Mouse (Mus musculus): ENCODE measurements around the gene Wsb2. TPM values are rescaled to one million over a fixed set of nuclear protein-coding genes. Genes with fewer than 3 reads are reported as not detected.
A peak's percentile ranks its signal among the peaks of the same experiment; 100 is the strongest.

Gene Wsb2
- polyA plus RNA-seq, 1 experiment from 2014 or later = 86.8 TPM

DNA sequence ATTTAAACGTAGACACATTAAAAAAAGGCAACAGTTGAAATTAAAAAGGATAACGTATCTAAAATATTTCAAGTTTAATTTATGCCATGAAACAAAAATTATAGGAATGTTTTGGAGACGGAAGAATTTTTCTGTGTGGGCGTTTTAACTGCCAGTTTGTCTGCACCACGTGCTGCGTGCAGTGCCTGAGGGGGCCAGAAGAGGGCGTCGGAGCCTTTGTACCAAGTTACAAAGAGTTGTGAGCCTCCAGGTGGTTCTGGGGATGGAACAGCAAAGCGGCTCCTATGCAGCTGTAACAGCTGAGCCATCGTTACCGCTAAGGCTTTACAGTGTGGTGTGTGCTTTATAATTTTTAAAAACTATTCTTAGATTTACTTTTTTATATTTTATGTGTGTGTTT is 1.6 kb downstream of the Wsb2 start:
- no peak overlapping the region for H3K27ac ChIP-seq
- H3K4me1 ChIP-seq (replicated peaks) = peaks cover 66% of the 10 kb centered on the region
- H3K27me3 ChIP-seq (ENCODE audit: insufficient read depth, poor library complexity, severe bottlenecking) = peaks cover 16% of the 10 kb centered on the region
- H3K36me3 ChIP-seq = peaks cover 6% of the 10 kb centered on the region
- 36% methylated on average over 11 of the region's 11 CpGs for WGBS
- no peaks in the 10 kb centered on the region for H3K9me3 ChIP-seq
- peak; percentile 63 for DNase-seq (ENCODE audit: low spot score)
- peak overlapping the region; percentile 97; the same call in 1 of the 2 replicates for H3K4me3 ChIP-seq

DNA sequence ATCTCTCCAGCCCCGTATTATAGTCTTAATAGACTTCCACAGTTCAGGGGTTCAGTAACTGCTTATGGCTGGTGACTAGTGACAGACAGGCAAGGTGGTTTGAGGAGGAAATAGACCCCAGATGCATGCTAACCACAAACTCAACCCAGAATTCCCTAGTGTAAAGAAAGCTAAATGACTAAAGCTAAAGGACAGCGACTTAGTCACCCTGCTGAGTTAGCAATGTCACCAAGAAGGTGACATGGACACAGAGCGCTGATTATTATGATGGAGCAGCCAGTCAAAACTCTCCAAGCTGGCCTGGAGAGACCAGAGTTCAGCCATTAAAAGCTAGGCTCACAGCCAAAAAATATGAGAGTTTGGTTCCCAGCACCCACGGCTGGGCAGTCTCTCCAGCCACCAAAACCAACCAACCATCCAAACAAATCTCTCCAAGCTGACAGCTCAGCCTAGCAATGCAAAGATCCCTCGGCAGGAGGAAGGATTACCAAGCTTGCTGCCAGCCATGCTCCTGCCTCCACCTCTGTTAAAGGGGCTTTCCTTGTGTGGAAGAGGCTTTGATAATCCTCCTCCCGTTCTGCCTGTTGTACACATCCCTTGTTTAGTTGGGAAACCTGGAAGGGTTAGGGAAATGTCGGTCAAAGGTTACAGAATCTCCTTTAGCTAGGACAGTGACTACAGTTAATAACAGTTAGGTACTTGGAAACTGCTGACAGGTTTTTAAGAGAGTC is 2.6 kb downstream of the Wsb2 start:
- Histone ChIP-seq H3K9me3 (no peaks in the 10 kb centered on the region), H3K27ac (no peak overlapping the region), H3K36me3 (peaks cover 15% of the 10 kb centered on the region), H3K4me1 (replicated peaks) (peaks cover 66% of the 10 kb centered on the region), H3K4me3 (no peak overlapping the region), H3K27me3 (ENCODE audit: insufficient read depth, poor library complexity, severe bottlenecking) (peaks cover 11% of the 10 kb centered on the region)
- no peak for DNase-seq (ENCODE audit: low spot score)
- WGBS = 49% methylated on average over 7 of the region's 7 CpGs

DNA sequence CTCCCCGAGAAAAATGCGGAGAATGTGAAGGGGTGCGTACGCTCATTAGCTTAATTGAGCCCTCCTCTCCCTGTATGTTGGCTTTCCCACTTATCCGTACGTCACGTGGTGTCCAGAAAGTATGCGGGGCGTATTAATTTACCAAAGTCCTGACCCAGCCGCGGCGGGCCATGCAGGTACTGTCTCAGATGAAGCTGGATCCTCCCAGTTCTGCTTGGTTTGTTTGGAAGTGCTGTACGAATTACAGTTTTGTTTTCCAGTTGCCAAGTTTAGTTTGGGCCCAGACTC is 3.1 kb downstream of the Wsb2 start:
- 65% methylated on average over 13 of the region's 13 CpGs for WGBS
- no peak overlapping the region for H3K27ac ChIP-seq
- H3K36me3 ChIP-seq = peaks cover 20% of the 10 kb centered on the region
- H3K27me3 ChIP-seq (ENCODE audit: insufficient read depth, poor library complexity, severe bottlenecking) = peaks cover 6% of the 10 kb centered on the region
- H3K4me3 ChIP-seq = no peak overlapping the region
- no peaks in the 10 kb centered on the region for H3K9me3 ChIP-seq
- H3K4me1 ChIP-seq (replicated peaks) = peaks cover 65% of the 10 kb centered on the region
- DNase-seq (ENCODE audit: low spot score) = no peak

DNA sequence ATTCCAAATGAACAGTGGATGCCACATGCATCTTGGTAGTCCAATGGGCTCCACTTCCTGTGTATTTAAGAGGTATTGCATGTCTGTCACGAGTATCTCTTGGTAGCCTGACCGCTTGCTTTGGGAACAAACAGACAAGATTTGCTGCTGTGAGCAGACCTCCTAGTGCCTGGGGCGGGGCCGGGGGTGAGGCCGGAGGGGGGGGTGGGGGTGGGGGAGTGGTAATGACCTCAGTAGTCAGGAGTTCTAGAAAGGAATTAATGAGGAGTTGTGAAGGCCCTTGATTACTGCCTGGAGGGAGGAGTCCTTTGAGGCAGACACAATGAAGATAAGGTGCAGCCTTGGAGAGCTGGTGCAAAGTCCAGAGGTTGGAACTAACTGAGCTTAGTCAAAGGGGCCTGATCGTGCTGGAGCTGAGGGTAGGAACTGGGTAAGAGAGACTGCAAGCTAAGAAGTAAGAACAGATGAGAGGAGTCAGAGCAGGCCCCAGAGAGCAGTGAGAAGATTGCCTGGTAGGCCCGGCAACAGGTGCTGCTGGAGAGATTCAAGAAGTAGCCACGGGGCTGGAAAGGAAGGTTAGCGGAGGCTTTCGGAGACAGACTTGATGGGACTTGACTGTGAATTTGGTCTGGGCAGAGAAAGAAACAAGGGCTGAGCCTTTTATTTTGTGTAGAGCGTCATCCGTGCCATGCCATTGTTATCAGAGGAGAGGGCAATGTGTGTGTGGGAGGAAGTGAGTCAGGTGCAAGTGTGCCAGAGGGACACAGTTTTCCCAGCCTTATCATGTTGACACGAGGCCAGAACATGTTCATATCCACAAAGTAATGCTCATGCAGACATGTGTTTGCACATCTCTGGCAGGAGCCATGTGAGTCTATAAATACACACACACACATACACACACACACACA is 3.8 kb downstream of the Wsb2 start:
- peak overlapping the region; percentile 6; the same call in 1 of the 2 replicates for H3K4me3 ChIP-seq
- H3K36me3 ChIP-seq = peaks cover 27% of the 10 kb centered on the region
- 50% methylated on average over 13 of the region's 13 CpGs for WGBS
- no peak for DNase-seq (ENCODE audit: low spot score)
- 0 out of 2 replicates have a peak overlapping the region, but pooled peaks have one; percentile 43 for H3K27ac ChIP-seq
- peaks cover 58% of the 10 kb centered on the region for H3K4me1 ChIP-seq (replicated peaks)
- no peaks in the 10 kb centered on the region for H3K27me3 ChIP-seq (ENCODE audit: insufficient read depth, poor library complexity, severe bottlenecking)
- no peaks in the 10 kb centered on the region for H3K9me3 ChIP-seq

DNA sequence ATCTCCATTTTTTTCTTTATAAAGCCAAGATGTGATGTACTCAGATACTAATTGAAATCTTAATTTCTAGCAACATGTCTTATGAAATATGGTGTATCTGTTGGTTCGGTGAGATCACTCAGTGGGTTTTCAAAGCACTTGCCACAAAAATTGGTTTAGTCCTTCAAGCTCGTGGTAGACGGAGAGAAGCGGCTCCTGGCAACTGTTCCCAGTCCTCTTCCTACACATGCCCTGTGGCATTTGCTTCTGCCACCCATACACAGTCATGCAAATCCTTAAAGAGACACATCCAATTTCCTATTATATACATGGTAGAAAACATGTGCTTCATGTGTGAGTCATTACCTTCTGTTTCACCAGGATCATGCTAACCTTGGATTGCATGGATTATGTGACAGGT is 4.5 kb downstream of the Wsb2 start:
- 91% methylated on average over 4 of the region's 4 CpGs for WGBS
- peaks cover 33% of the 10 kb centered on the region for H3K36me3 ChIP-seq
- H3K9me3 ChIP-seq = no peaks in the 10 kb centered on the region
- no peak for DNase-seq (ENCODE audit: low spot score)
- peaks cover 50% of the 10 kb centered on the region for H3K4me1 ChIP-seq (replicated peaks)
- H3K4me3 ChIP-seq = no peak overlapping the region
- H3K27ac ChIP-seq = no peak overlapping the region
- H3K27me3 ChIP-seq (ENCODE audit: insufficient read depth, poor library complexity, severe bottlenecking) = no peaks in the 10 kb centered on the region

DNA sequence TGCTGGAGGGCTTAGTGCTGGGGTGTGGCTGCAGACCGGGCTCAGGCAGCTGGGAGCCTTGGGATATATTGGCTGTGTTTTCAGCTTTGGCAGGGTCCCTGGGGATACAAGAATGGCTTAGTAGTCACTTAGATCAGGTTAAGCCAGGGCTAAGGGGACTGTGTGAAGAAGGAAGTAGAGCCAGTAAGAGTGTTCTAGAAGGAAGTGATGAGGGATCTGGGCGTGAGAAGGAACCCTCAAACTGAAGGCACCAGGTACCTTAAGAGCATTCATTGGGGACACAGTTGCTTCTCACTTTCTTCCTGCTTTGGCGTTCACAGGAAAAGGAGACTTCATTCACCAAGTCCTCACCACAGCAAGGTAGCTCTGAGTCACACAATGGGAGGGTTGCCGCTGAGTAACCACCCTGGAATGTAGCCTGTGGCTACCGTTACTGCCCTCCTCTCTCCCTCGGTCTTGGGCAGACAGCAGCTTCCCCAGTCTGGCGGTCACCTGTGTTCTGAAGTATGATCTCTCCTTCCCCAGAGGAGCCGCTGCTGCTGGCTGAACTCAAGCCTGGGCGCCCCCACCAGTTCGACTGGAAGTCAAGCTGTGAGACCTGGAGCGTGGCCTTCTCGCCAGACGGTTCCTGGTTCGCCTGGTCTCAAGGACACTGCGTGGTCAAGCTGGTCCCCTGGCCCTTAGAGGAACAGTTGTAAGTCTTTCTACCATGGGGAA is 6.1 kb downstream of the Wsb2 start:
- Histone ChIP-seq H3K27me3 (ENCODE audit: insufficient read depth, poor library complexity, severe bottlenecking) (no peaks in the 10 kb centered on the region), H3K4me1 (replicated peaks) (peaks cover 49% of the 10 kb centered on the region), H3K9me3 (no peaks in the 10 kb centered on the region), H3K36me3 (peaks cover 48% of the 10 kb centered on the region), H3K27ac (no peak overlapping the region), H3K4me3 (no peak overlapping the region)
- DNase-seq (ENCODE audit: low spot score) = no peak
- 55% methylated on average over 15 of the region's 15 CpGs for WGBS

DNA sequence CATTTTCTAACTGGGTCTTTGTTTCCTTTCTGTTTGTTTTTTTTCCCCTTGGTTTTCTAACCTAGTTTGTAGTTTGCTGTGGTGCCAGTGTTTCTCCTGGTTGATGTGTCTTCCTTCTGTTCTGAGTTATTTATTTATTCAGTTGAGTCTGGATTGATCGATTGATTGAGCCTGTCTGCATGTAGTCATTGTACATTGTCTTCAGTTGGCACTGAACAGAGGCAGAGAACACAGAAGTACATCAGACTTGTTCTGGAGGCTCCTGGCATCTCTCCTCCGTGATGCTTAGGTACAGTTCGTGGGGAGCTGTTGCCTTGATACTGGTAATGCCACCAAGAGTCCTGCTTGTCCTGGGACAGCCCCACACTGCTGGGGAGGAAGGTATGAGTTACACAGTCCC is 7.7 kb downstream of the Wsb2 start:
- Histone ChIP-seq H3K27me3 (ENCODE audit: insufficient read depth, poor library complexity, severe bottlenecking) (no peaks in the 10 kb centered on the region), H3K9me3 (no peaks in the 10 kb centered on the region), H3K4me3 (no peak overlapping the region), H3K36me3 (peaks cover 64% of the 10 kb centered on the region), H3K27ac (no peak overlapping the region), H3K4me1 (replicated peaks) (peaks cover 34% of the 10 kb centered on the region)
- no peak for DNase-seq (ENCODE audit: low spot score)
- WGBS = 85% methylated on average over 3 of the region's 3 CpGs

DNA sequence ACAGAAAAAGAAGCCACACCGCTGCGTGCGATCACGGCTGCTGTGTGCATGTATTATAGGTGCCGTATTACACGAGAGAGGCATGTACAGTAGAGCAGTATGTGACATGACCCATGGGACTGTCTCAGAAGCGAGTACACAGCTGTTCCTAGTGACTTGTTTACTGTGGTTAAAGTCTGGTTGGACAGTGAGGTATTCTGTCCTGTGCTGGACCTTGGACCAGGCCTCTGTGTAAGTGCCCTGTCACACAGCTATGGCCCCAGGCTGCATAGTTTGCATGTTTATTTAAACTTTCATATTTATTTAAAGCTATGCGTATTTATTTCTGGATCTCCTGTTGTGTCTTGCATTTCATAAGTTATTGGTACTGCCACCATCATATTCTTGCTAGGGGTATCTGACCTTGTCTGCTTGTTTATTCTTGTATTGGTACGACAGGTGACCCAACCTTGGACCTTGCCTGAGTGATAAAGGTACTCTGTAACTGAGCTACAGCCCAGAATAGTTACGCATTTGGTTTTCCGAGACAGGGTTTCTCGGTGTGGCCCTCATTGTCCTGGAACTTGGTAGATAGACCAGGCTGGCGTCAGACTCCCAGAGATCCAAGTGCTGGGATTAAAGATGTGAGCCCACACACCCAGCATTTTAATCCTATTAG is 8.9 kb downstream of the Wsb2 start:
- Histone ChIP-seq H3K4me3 (no peak overlapping the region), H3K27ac (no peak overlapping the region), H3K27me3 (ENCODE audit: insufficient read depth, poor library complexity, severe bottlenecking) (no peaks in the 10 kb centered on the region), H3K36me3 (peaks cover 76% of the 10 kb centered on the region), H3K9me3 (no peaks in the 10 kb centered on the region), H3K4me1 (replicated peaks) (peaks cover 22% of the 10 kb centered on the region)
- WGBS = 93% methylated on average over 13 of the region's 13 CpGs
- DNase-seq (ENCODE audit: low spot score) = no peak

DNA sequence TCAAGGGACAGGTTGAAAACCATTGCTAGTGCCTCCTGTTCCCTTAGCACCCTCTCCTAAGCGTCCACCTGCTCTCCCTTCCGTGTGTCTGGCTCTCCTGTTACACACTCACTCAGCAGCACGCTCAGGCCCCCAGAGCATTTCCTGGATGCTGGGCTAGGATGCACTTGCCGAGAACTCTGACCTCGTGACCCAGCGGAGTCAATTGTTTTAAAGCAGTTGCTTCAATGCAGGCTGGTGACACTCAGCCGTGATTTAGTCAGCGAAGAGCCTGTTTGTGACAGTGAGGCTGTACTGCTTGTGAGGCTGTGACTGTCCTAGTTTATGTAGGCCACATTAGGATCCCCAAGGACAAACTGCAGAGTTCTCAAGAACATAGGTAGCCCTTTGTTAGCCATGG is 10.1 kb downstream of the Wsb2 start:
- Histone ChIP-seq H3K27ac (no peak overlapping the region), H3K36me3 (peaks cover 88% of the 10 kb centered on the region), H3K27me3 (ENCODE audit: insufficient read depth, poor library complexity, severe bottlenecking) (no peaks in the 10 kb centered on the region), H3K4me3 (no peak overlapping the region), H3K9me3 (no peaks in the 10 kb centered on the region), H3K4me1 (replicated peaks) (peaks cover 18% of the 10 kb centered on the region)
- WGBS = 54% methylated on average over 8 of the region's 8 CpGs
- no peak for DNase-seq (ENCODE audit: low spot score)

DNA sequence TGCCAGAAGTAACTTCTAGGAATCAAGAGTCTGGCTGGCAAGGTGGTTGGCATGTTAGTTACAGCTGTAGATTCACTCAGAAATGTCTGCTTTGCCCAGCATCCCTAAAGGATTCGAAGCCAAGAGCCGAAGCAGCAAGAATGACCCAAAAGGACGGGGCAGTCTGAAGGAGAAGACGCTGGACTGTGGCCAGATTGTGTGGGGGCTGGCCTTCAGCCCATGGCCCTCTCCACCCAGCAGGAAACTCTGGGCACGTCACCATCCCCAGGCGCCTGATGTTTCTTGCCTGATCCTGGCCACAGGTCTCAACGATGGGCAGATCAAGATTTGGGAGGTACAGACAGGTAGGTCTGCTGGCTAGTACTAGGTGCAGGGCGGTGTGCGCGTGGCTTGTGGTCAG is 13.5 kb downstream of the Wsb2 start:
- H3K9me3 ChIP-seq = no peaks in the 10 kb centered on the region
- peaks cover 98% of the 10 kb centered on the region for H3K36me3 ChIP-seq
- H3K27me3 ChIP-seq (ENCODE audit: insufficient read depth, poor library complexity, severe bottlenecking) = no peaks in the 10 kb centered on the region
- peaks cover 11% of the 10 kb centered on the region for H3K4me1 ChIP-seq (replicated peaks)
- H3K4me3 ChIP-seq = no peak overlapping the region
- 94% methylated on average over 10 of the region's 10 CpGs for WGBS
- DNase-seq (ENCODE audit: low spot score) = no peak
- H3K27ac ChIP-seq = no peak overlapping the region

DNA sequence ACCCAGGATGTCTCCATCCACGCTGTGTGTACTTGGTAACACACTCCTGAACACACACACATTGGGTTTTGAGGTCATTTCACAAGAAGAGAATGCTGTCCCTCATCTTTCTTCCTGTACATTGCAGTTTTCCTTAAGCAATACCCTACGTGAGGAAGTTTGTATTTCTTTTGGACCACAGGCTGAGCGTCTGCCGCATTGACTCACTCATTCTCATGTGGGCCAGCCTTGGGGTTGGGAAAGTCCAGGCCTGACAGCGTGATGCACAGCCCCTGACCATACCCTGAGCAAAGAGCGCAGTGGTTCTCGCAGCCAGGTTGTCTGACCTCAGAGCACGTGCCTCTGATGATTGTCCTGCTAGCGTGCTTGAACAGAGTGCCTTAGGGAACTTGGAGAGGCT is 16.3 kb downstream of the Wsb2 start:
- H3K4me1 ChIP-seq (replicated peaks) = no peaks in the 10 kb centered on the region
- no peaks in the 10 kb centered on the region for H3K9me3 ChIP-seq
- no peaks in the 10 kb centered on the region for H3K27me3 ChIP-seq (ENCODE audit: insufficient read depth, poor library complexity, severe bottlenecking)
- H3K36me3 ChIP-seq = peaks cover 100% of the 10 kb centered on the region
- 90% methylated on average over 9 of the region's 9 CpGs for WGBS
- no peak overlapping the region for H3K27ac ChIP-seq
- no peak for DNase-seq (ENCODE audit: low spot score)
- H3K4me3 ChIP-seq = no peak overlapping the region

DNA sequence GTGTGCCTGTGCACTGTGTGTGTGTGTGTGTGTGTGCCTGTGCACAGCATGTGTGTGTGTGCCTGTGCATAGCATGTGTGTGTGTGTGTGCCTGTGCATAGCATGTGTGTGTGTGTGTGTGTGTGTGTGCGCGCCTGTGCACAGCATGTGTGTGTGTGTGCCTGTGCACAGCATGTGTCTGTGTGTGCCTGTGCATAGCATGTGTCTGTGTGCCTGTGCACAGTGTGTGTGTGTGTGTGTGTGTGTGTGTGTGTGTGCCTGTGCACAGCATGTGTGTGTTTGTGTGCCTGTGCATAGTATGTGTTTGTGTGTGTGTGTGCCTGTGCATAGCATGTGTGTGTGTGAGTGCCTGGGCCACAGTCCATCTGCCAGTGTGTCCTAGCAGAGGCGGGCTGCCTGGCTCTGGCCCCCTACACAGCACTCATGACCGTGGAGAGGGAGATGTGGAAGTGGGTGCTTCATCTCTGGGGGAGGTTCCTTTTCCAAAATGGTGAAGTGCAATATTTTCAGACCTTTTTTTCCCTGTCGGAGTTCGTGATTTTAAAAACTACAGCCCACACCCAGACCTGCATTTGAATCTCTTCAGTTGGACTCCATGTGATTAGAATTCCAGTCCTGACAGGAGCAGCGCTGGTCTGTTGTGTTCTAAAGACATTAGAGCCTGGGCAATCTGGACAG is 17.4 kb downstream of the Wsb2 start:
- H3K27me3 ChIP-seq (ENCODE audit: insufficient read depth, poor library complexity, severe bottlenecking) = no peaks in the 10 kb centered on the region
- H3K27ac ChIP-seq = no peak overlapping the region
- WGBS = 94% methylated on average over 7 of the region's 7 CpGs
- H3K4me1 ChIP-seq (replicated peaks) = no peaks in the 10 kb centered on the region
- no peaks in the 10 kb centered on the region for H3K9me3 ChIP-seq
- DNase-seq (ENCODE audit: low spot score) = no peak
- no peak overlapping the region for H3K4me3 ChIP-seq
- H3K36me3 ChIP-seq = peaks cover 100% of the 10 kb centered on the region

Data from hindbrain, embryonic 10.5 days (tissue).